Mouse (Mus musculus) brain, embryonic 14.5 days (tissue): ENCODE measurements around the gene Zdhhc5.

Experiments used
- CTCF ChIP-seq: fragments of 200-500 bp; IDR thresholded peaks from 2 replicates; pipeline ENCODE4 v1.5.1; 2012; ENCODE audit warnings: inconsistent platforms, mild to moderate bottlenecking, moderate library complexity, borderline replicate concordance; ENCODE audit not compliant: insufficient read depth, insufficient read length; ENCODE audit errors: extremely low read depth
- POLR2A ChIP-seq: fragments of 200-500 bp; IDR thresholded peaks from 2 replicates; pipeline ENCODE4 v1.6.1; 2012; ENCODE audit warnings: mild to moderate bottlenecking, inconsistent platforms, borderline replicate concordance; ENCODE audit not compliant: poor library complexity, insufficient read depth, insufficient read length, severe bottlenecking; ENCODE audit errors: extremely low read depth

- TF ChIP-seq POLR2A (no peak), CTCF (peak; percentile 41; the same call in 1 of the 2 replicates)
These were observed 52.1 kb downstream of the Zdhhc5 start for GRCm38 (mm10) chr2:84662866-84663265.
